Mouse (Mus musculus): ENCODE data around the gene D630039A03Rik. TPM values are rescaled to one million over a fixed set of nuclear protein-coding genes. Genes with fewer than 3 reads are reported as not detected.

The D630039A03Rik gene
- 0.13 and 0.31 TPM in 2 replicates for polyA plus RNA-seq (2014; fragmentation: Nextera tagmentation; extraction: Ambion mirVana)

DNA sequence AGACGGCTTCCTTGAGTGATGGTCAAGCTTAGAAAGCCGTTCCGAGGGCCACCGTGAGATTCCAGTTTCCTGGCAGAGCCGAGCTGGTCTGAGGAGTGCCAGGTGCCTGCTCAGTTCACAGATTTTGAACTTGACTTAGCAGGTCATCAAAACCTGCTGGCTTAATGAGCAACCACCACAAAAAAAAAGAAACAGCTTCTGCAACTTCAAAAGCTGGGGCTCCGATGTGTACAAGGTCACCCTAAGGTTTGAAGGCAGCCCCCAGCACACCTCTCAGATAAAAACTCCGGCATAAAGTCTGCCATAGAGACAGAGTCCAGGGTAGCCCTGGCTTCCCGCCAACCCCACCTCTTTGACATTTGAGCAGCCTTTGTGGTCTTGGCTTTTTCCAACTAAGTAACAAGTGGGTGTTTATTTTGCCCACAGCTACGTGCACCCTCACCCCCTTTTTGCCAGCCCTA lies at the start of gene D630039A03Rik:
Gene D630039A03Rik, minus strand, starts transcription at position 97 of the 461 bp plus-strand sequence.
- no peak within 1 kb of the TSS for H3K4me2 ChIP-seq (replicated peaks; ENCODE audit: low read depth, low read length)
- no peak within 1 kb of the TSS for H3K27ac ChIP-seq (ENCODE audit: low read depth, low read length)
- 36% methylated on average over 9 of the region's 9 CpGs for WGBS
- no peaks in the 10 kb centered on the region for H3K27me3 ChIP-seq (ENCODE audit: control insufficient read depth, insufficient read depth, low read length)
- no peak within 1 kb of the TSS for H3K9ac ChIP-seq (ENCODE audit: low read depth, low read length)
- H3K36me3 ChIP-seq (ENCODE audit: control insufficient read depth, insufficient read depth, low read length) = no peaks in the 10 kb centered on the region
- no peak within 1 kb of the TSS for H3K4me3 ChIP-seq (ENCODE audit: low read depth, low read length)
- 0 out of 2 replicates have a peak, but pooled peaks cover 3% of the 10 kb centered on the region for H3K4me1 ChIP-seq (replicated peaks; ENCODE audit: control insufficient read depth, insufficient read depth, low read length)
- no peaks in the 10 kb centered on the region for H3K9me3 ChIP-seq (ENCODE audit: control insufficient read depth, low read length)
- ATAC-seq (ENCODE audit: low FRiP score) (no peak), DNase-seq (ENCODE audit: low spot score) (no peak)

DNA sequence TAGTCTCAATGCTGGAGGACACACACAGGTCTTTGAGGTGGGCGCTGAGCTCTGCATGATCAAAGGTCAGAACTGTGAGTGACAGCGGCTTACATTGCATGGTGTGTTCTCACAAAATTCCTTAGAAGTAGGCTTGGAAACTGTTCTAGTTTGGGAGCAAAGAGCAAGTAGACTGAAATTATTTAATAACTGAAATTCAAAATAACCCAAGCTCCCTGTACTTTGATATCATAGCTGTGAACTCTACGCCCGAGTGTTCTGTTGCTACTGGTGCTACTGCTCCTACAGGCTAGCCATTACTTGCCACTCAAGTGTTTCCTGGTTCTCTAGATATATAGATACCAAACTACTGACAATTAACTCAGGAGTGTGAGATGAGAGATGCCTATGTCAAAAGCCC lies 49.4 kb upstream of the D630039A03Rik start:
- DNase-seq (ENCODE audit: low spot score) = no peak
- Histone ChIP-seq H3K4me2 (replicated peaks; ENCODE audit: low read depth, low read length) (no peak overlapping the region), H3K27ac (ENCODE audit: low read depth, low read length) (no peak overlapping the region), H3K36me3 (ENCODE audit: control insufficient read depth, insufficient read depth, low read length) (no peaks in the 10 kb centered on the region), H3K27me3 (ENCODE audit: control insufficient read depth, insufficient read depth, low read length) (no peaks in the 10 kb centered on the region), H3K9me3 (ENCODE audit: control insufficient read depth, low read length) (no peaks in the 10 kb centered on the region), H3K4me1 (replicated peaks; ENCODE audit: control insufficient read depth, insufficient read depth, low read length) (no peaks in the 10 kb centered on the region), H3K4me3 (ENCODE audit: low read depth, low read length) (no peak overlapping the region), H3K9ac (ENCODE audit: low read depth, low read length) (no peak overlapping the region)
- ATAC-seq (ENCODE audit: low FRiP score) = no peak
- 96% methylated on average over 4 of the region's 4 CpGs for WGBS

DNA sequence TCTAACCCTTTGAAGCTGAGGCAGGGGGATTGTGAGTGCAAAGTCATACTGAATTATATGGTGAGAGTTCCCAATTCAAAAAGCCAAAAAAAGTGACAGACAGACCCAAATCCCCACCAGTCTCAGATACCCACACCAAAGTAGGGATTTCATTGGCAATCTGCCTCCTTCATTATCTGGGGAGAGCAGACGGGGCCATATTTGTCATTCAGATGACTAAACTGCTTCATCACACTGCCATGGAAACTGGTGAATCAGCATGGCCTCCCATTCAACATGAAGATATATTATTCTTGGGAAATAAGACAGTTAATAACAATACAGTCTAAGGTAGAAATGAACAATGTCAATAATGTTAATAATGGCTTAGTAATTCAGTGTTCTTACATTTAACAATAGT lies 48.0 kb upstream of the D630039A03Rik start:
- no peak for DNase-seq (ENCODE audit: low spot score)
- Histone ChIP-seq H3K9me3 (ENCODE audit: control insufficient read depth, low read length) (no peaks in the 10 kb centered on the region), H3K4me1 (replicated peaks; ENCODE audit: control insufficient read depth, insufficient read depth, low read length) (no peaks in the 10 kb centered on the region), H3K27me3 (ENCODE audit: control insufficient read depth, insufficient read depth, low read length) (no peaks in the 10 kb centered on the region), H3K4me3 (ENCODE audit: low read depth, low read length) (no peak overlapping the region), H3K27ac (ENCODE audit: low read depth, low read length) (no peak overlapping the region), H3K36me3 (ENCODE audit: control insufficient read depth, insufficient read depth, low read length) (no peaks in the 10 kb centered on the region), H3K9ac (ENCODE audit: low read depth, low read length) (no peak overlapping the region), H3K4me2 (replicated peaks; ENCODE audit: low read depth, low read length) (no peak overlapping the region)
- ATAC-seq (ENCODE audit: low FRiP score) = no peak
- 47% methylated on average over 1 of the region's 1 CpGs for WGBS

DNA sequence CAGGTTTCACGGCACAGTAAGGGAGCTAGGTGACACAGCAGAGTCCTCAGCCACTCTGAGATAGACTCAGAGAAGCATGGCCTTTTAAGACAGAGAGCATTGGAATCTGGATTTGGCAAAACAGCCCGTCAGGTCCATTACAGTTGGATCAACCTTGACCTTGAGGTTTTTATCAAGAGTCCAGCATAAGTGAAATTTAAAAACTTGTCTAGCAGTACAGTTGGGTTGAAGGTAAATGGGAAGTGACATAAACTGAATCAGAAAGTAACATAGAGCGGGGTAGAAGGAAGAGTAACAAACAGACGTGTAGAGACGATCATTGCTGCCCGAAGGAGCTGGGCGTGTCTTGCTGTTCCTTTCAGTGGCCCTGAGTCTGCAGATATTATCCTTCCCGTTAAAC lies 43.0 kb upstream of the D630039A03Rik start:
- Histone ChIP-seq H3K9ac (ENCODE audit: low read depth, low read length) (no peak overlapping the region), H3K36me3 (ENCODE audit: control insufficient read depth, insufficient read depth, low read length) (no peaks in the 10 kb centered on the region), H3K9me3 (ENCODE audit: control insufficient read depth, low read length) (no peaks in the 10 kb centered on the region), H3K4me3 (ENCODE audit: low read depth, low read length) (no peak overlapping the region), H3K4me1 (replicated peaks; ENCODE audit: control insufficient read depth, insufficient read depth, low read length) (0 out of 2 replicates have a peak, but pooled peaks cover 3% of the 10 kb centered on the region), H3K27ac (ENCODE audit: low read depth, low read length) (no peak overlapping the region), H3K27me3 (ENCODE audit: control insufficient read depth, insufficient read depth, low read length) (no peaks in the 10 kb centered on the region), H3K4me2 (replicated peaks; ENCODE audit: low read depth, low read length) (no peak overlapping the region)
- no peak for ATAC-seq (ENCODE audit: low FRiP score)
- WGBS = 92% methylated on average over 8 of the region's 8 CpGs
- no peak for DNase-seq (ENCODE audit: low spot score)

DNA sequence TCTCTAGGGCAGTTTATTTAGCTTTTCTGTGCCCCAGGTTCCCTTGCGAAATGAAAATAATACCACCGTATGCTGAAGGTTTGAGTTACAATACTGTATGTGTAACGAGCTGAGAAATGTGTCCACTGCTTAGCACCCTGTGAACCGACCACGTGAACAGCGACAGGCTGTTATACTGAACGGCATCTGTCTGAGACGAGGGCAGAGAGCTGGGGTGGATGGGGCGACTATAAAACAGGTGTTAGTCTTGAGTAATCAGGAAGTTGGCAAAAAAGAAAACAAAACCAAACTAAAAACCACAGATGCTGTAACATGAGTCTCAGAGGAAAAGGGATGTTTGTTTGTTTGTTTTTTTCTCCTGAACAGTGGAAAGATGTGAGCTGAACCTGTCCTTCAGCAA lies 42.0 kb upstream of the D630039A03Rik start:
- Histone ChIP-seq H3K27me3 (ENCODE audit: control insufficient read depth, insufficient read depth, low read length) (no peaks in the 10 kb centered on the region), H3K9me3 (ENCODE audit: control insufficient read depth, low read length) (no peaks in the 10 kb centered on the region), H3K4me2 (replicated peaks; ENCODE audit: low read depth, low read length) (no peak overlapping the region), H3K4me1 (replicated peaks; ENCODE audit: control insufficient read depth, insufficient read depth, low read length) (0 out of 2 replicates have a peak, but pooled peaks cover 3% of the 10 kb centered on the region), H3K36me3 (ENCODE audit: control insufficient read depth, insufficient read depth, low read length) (no peaks in the 10 kb centered on the region), H3K4me3 (ENCODE audit: low read depth, low read length) (no peak overlapping the region), H3K9ac (ENCODE audit: low read depth, low read length) (no peak overlapping the region), H3K27ac (ENCODE audit: low read depth, low read length) (no peak overlapping the region)
- ATAC-seq (ENCODE audit: low FRiP score) (no peak), DNase-seq (ENCODE audit: low spot score) (no peak)
- 73% methylated on average over 9 of the region's 9 CpGs for WGBS

DNA sequence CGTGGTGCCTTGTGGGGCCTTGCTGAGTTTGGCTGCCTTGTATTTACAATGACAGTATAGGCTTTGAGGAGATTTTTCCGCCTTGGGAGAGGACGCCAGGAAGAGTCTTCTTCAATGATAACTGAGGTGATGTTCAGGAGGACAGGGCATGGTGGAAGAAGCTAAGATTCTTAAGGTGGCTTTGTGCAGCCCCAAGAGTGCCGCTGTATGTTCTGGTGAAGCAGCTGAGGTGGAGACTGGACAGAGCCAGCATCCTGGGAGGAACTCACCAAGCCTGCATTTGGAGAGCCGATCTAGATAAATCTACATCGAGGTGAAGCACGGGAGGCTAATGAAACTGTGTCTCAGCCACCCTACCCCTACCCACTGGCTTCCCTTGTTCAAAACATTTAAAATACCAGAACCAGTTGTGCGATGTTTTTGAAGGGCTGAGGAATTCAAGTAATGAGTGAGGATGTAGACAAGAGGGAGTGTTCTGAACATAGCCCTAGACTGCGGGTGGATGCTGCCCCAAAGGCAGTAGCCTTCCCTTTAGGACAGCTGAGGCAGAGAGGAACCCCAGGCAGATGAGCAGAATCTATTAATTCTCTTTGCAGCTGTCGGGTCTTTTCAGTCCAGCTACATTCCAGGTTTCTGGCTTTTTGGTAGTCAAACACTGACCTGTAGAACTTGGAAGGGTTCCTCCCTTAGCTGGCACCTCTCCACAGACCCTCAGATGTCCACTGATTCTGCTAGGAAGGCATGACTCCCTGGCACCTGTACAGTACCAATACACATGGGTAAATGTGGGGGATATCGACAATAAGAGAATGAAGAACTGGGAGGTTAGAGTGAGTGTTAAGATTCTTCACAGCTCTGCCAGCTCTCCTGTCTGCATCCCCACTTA lies 41.3 kb upstream of the D630039A03Rik start:
- H3K9ac ChIP-seq (ENCODE audit: low read depth, low read length) = peak overlapping the region; percentile 59
- no peaks in the 10 kb centered on the region for H3K27me3 ChIP-seq (ENCODE audit: control insufficient read depth, insufficient read depth, low read length)
- no peaks in the 10 kb centered on the region for H3K9me3 ChIP-seq (ENCODE audit: control insufficient read depth, low read length)
- no peaks in the 10 kb centered on the region for H3K36me3 ChIP-seq (ENCODE audit: control insufficient read depth, insufficient read depth, low read length)
- peak overlapping the region; percentile 82; the same call in 1 of the 2 replicates for H3K27ac ChIP-seq (ENCODE audit: low read depth, low read length)
- no peak for ATAC-seq (ENCODE audit: low FRiP score)
- H3K4me2 ChIP-seq (replicated peaks; ENCODE audit: low read depth, low read length) = peak overlapping the region; percentile 64
- 52% methylated on average over 11 of the region's 11 CpGs for WGBS
- peak overlapping the region; percentile 62 for H3K4me3 ChIP-seq (ENCODE audit: low read depth, low read length)
- H3K4me1 ChIP-seq (replicated peaks; ENCODE audit: control insufficient read depth, insufficient read depth, low read length) = 0 out of 2 replicates have a peak, but pooled peaks cover 3% of the 10 kb centered on the region
- DNase-seq (ENCODE audit: low spot score) = no peak

DNA sequence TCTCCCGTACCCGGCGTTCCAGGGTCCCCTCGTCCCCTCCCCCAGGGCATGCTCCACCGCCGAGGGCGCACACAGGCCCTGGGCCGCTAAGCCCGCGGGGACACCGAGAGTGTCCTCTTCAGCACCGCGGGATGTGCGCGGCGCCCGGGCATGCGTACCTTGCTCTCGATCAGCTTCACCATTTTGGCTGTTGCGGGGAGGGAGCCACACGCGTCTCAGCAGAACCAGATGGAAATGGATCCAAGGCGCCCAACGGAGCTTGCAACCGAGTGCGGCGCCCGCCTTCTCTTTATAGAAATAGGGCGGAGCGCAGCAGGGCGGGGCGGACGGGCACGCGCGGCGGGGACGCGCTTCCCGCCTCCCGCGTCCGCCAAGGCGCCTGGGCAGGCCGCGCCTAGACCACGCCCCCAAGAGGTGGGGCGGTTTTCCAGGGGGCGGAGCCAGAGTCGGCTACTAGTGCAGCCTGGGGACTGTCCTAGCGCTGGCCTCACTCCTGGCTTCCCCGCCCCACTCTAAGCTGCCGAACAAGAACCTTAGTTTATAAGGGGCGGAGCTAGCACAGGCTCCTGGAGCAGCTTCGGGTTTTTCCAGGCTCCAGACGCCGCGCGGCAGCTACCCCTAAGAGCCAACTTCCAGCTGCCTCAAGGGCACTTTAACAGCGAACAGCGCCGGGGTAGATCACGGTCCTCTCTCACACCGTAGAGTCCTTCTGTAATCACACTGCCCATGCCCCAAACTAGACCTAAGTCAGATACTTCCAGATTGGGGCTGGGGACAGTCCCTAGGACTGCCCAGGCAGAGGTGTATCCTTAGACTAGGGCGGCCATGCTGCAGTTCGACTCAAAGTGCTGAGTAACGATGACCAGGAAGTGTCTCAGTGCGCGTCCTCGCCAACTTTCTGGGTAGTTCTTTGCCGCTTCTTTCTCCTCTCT lies 40.2 kb upstream of the D630039A03Rik start, which contains the start of gene Txn1:
Gene Txn1, minus strand, starts transcription at position 383 of the 932 bp plus-strand sequence.
- Histone ChIP-seq H3K27ac (ENCODE audit: low read depth, low read length) (peak within 1 kb of the TSS; percentile 82), H3K4me1 (replicated peaks; ENCODE audit: control insufficient read depth, insufficient read depth, low read length) (0 out of 2 replicates have a peak, but pooled peaks cover 3% of the 10 kb centered on the region), H3K9me3 (ENCODE audit: control insufficient read depth, low read length) (no peaks in the 10 kb centered on the region), H3K9ac (ENCODE audit: low read depth, low read length) (peak within 1 kb of the TSS; percentile 76), H3K4me3 (ENCODE audit: low read depth, low read length) (peak within 1 kb of the TSS; percentile 62), H3K4me2 (replicated peaks; ENCODE audit: low read depth, low read length) (peak within 1 kb of the TSS; percentile 64), H3K27me3 (ENCODE audit: control insufficient read depth, insufficient read depth, low read length) (no peaks in the 10 kb centered on the region), H3K36me3 (ENCODE audit: control insufficient read depth, insufficient read depth, low read length) (peaks cover 2% of the 10 kb centered on the region; the same call in 1 of the 2 replicates)
- DNase-seq (ENCODE audit: low spot score) = peak; percentile 100
- under 1% methylated on average over 71 of the region's 71 CpGs for WGBS
- ATAC-seq (ENCODE audit: low FRiP score) = peak; percentile 98

DNA sequence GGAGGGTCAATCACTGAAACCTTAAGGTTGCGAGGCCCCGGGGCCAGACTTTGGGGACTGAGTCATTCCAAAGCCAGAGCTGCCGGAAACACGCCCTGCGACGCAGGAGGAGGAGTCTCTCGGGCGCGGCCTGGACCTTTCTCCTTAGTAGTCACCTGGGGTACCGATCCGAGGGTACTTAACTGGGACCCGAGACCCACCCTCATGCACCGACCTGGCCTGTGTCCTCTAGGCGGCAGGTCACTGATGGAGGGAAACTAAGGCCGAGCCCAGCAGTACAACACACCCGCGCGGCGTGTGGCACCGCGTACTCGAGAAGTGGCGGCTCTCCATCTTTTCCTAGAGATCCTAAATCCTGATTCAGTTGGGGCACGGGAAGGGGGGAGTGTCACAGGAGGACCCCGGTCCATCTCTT lies 39.5 kb upstream of the D630039A03Rik start:
- H3K4me2 ChIP-seq (replicated peaks; ENCODE audit: low read depth, low read length) = peak overlapping the region; percentile 64
- 0 out of 2 replicates have a peak, but pooled peaks cover 3% of the 10 kb centered on the region for H3K4me1 ChIP-seq (replicated peaks; ENCODE audit: control insufficient read depth, insufficient read depth, low read length)
- 0% methylated on average over 25 of the region's 25 CpGs for WGBS
- H3K27ac ChIP-seq (ENCODE audit: low read depth, low read length) = peak overlapping the region; percentile 82; the same call in 1 of the 2 replicates
- H3K4me3 ChIP-seq (ENCODE audit: low read depth, low read length) = peak overlapping the region; percentile 62
- ATAC-seq (ENCODE audit: low FRiP score) (peak; percentile 39), DNase-seq (ENCODE audit: low spot score) (peak; percentile 70)
- no peaks in the 10 kb centered on the region for H3K27me3 ChIP-seq (ENCODE audit: control insufficient read depth, insufficient read depth, low read length)
- H3K9ac ChIP-seq (ENCODE audit: low read depth, low read length) = peak overlapping the region; percentile 76
- no peaks in the 10 kb centered on the region for H3K9me3 ChIP-seq (ENCODE audit: control insufficient read depth, low read length)
- peaks cover 6% of the 10 kb centered on the region; the same call in 1 of the 2 replicates for H3K36me3 ChIP-seq (ENCODE audit: control insufficient read depth, insufficient read depth, low read length)

All from hindbrain, embryonic 11.5 days (tissue).